Mouse (Mus musculus): Measurements from ENCODE around the gene Prss2.

- TF ChIP-seq GATA1 (IDR thresholded peaks at IDR 0.05; ENCODE audit: borderline replicate concordance, low read length) (no peak), FLI1 (IDR thresholded peaks at IDR 0.05; ENCODE audit: low read length) (no peak)
These were observed 3.5 kb upstream of the Prss2 start for GRCm38 (mm10) chr6:41518017-41518524.
